Mouse (Mus musculus) CD4-positive, CD25-positive, alpha-beta regulatory T cell, adult 4 months (primary cell): ENCODE data around the gene Ubap2. TPM values are rescaled to one million over a fixed set of nuclear protein-coding genes. Genes with fewer than 3 reads are reported as not detected.

ENCODE experiments used
- ATAC-seq: one replicate; pipeline ENCODE4 v1.8.0; 2017
- polyA plus RNA-seq, 2 experiments: library from polyadenylated mRNA; unstranded; fragments of 100-300 nt; shearing (Covaris generic); gene quantifications; one replicate each; pipeline ENCODE4 v1.2.1; 2017

Ubap2 gene
- polyA plus RNA-seq, 2 experiments from 2014 or later, result 16.0 to 19.6 TPM

GRCm38 (mm10) chr4:41259019-41259418, 15.9 kb downstream of the Ubap2 start:
- no peak for ATAC-seq

GRCm38 (mm10) chr4:41257752-41258151, 17.2 kb downstream of the Ubap2 start:
- no peak for ATAC-seq

- ATAC-seq, result peak; percentile 75
Observed at GRCm38 (mm10) chr4:41255564-41256210, 19.3 kb downstream of the Ubap2 start.

GRCm38 (mm10) chr4:41253756-41254155, 21.2 kb downstream of the Ubap2 start:
- ATAC-seq, result no peak

GRCm38 (mm10) chr4:41245408-41245807, 29.5 kb downstream of the Ubap2 start:
- no peak for ATAC-seq

- peak; percentile 29 for ATAC-seq
Observed at GRCm38 (mm10) chr4:41240916-41241315, 34.0 kb downstream of the Ubap2 start.

GRCm38 (mm10) chr4:41235621-41236020, 39.3 kb downstream of the Ubap2 start:
- no peak for ATAC-seq

- peak; percentile 62 for ATAC-seq
Observed at GRCm38 (mm10) chr4:41226351-41226750, 48.6 kb downstream of the Ubap2 start.

- peak; percentile 41 for ATAC-seq
Observed at GRCm38 (mm10) chr4:41225412-41225811, 49.5 kb downstream of the Ubap2 start.

- ATAC-seq, result no peak
Observed at GRCm38 (mm10) chr4:41208050-41208449, 66.9 kb downstream of the Ubap2 start.

GRCm38 (mm10) chr4:41205751-41206150, 69.2 kb downstream of the Ubap2 start:
- ATAC-seq, result no peak

GRCm38 (mm10) chr4:41202135-41202534, 72.8 kb downstream of the Ubap2 start:
- no peak for ATAC-seq

GRCm38 (mm10) chr4:41196861-41197610, 77.9 kb downstream of the Ubap2 start:
- no peak for ATAC-seq

GRCm38 (mm10) chr4:41195328-41195727, 79.6 kb downstream of the Ubap2 start:
- no peak for ATAC-seq

GRCm38 (mm10) chr4:41192544-41193512, 82.1 kb downstream of the Ubap2 start:
- ATAC-seq, result no peak

- no peak for ATAC-seq
Observed at GRCm38 (mm10) chr4:41189809-41190208, 85.1 kb downstream of the Ubap2 start.

GRCm38 (mm10) chr4:41179825-41180725, 94.9 kb downstream of the Ubap2 start:
- ATAC-seq, result peak; percentile 74

GRCm38 (mm10) chr4:41174631-41175030, 100.3 kb downstream of the Ubap2 start:
- ATAC-seq, result no peak

GRCm38 (mm10) chr4:41170970-41171369, 104.0 kb downstream of the Ubap2 start:
- no peak for ATAC-seq

- ATAC-seq, result no peak
Observed at GRCm38 (mm10) chr4:41165693-41166475, 109.1 kb downstream of the Ubap2 start.

GRCm38 (mm10) chr4:41164974-41165373, 110.0 kb downstream of the Ubap2 start:
- ATAC-seq, result no peak
